Mouse (Mus musculus): ENCODE measurements around the gene Myo18b. TPM values are rescaled to one million over a fixed set of nuclear protein-coding genes. Genes with fewer than 3 reads are reported as not detected.

Myo18b gene
- polyA plus RNA-seq (2015; fragmentation: Nextera tagmentation; extraction: Ambion mirVana): 0.32 and 0.36 TPM in 2 replicates

DNA sequence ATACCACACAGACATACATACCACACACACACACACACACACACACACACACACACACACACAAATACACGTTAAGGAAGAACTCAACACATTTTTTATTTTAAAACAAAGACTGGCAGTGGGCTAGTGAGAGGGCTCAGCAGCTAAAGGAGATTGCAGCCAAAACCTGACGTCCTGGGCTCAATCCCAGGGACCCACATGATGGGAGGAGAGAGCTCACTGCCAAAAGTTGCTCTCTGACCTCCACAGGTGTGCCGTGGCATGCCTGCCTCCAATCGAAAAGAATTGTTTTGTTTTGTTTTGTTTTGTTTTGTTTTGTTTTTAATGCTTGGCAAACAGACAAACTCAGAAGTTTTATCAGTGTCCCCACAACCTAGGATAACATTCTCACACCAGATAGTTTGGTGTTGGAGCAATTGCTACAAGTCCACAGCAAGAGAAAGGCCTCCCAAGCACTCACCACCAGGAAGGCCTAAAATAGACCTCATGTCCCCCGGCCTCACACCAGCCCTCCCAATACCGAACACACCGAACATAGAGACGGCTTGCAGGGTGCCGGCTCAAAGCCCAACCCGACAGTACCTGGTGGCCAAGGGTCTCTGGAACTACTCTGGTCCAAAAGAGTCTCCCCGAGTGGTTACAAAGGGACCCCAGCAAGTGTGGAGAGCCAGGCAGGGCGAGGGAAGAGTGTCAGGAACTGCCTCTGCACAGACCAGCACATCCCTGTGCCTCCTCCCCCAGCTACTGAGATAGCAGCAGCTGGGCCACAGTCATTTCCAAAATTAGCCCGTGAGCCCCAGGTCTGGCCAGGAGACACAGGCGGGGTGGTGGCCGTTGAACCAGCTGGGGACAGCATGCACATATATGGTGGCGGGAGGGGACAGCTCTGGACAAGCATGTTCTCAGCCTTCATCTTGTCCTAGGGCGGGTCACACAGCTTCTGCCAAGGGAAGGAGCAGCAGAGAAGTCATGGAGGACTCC, at the start of gene Myo18b:
Myo18b (minus strand) TSS at position 689 of the 981 bp plus-strand sequence.
- Histone ChIP-seq H3K9ac (no peak within 1 kb of the TSS), H3K27ac (replicated peaks) (no peak within 1 kb of the TSS), H3K4me3 (replicated peaks) (no peak within 1 kb of the TSS), H3K4me2 (no peak within 1 kb of the TSS), H3K27me3 (no peaks in the 10 kb centered on the region), H3K9me3 (replicated peaks) (no peaks in the 10 kb centered on the region), H3K36me3 (replicated peaks) (no peaks in the 10 kb centered on the region), H3K4me1 (replicated peaks) (no peaks in the 10 kb centered on the region)
- 55% methylated on average over 17 of the region's 17 CpGs for WGBS (ENCODE audit: insufficient replicate concordance)
- ATAC-seq (ENCODE audit: insufficient read depth): no peak

- no peaks in the 10 kb centered on the region for H3K4me1 ChIP-seq (replicated peaks)
- no peak for ATAC-seq (ENCODE audit: insufficient read depth)
- WGBS (ENCODE audit: insufficient replicate concordance): 59% methylated on average over 7 of the region's 7 CpGs
- H3K27me3 ChIP-seq: no peaks in the 10 kb centered on the region
- H3K9me3 ChIP-seq (replicated peaks): no peaks in the 10 kb centered on the region
- no peak overlapping the region for H3K4me2 ChIP-seq
- no peak overlapping the region for H3K27ac ChIP-seq (replicated peaks)
- H3K4me3 ChIP-seq (replicated peaks): no peak overlapping the region
- no peak overlapping the region for H3K9ac ChIP-seq
- H3K36me3 ChIP-seq (replicated peaks): no peaks in the 10 kb centered on the region; the same call in 1 of the 2 replicates
Observed at GRCm38 (mm10) chr5:112945925-112946324, 49.8 kb upstream of the Myo18b start.

DNA sequence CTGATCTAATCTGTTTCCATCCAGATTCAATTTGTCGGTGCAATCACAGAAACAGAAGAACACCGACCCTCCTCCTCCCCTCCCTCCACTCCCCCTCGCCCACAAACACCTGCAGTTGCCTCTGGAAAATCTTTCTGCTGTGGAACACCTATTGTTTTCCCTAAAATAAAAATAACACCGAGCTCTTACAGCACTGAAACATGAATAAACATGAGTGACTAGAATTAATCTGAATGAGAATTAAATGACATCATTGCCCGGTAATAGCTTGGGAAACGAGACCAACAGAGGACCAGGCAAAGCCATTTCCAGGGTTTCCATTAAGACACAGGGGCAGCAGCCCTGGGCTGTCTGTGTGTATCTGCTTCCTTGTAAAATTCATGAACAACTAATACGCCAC, 46.1 kb upstream of the Myo18b start:
- H3K4me2 ChIP-seq: no peak overlapping the region
- H3K27me3 ChIP-seq: no peaks in the 10 kb centered on the region
- H3K9ac ChIP-seq: no peak overlapping the region
- no peak overlapping the region for H3K4me3 ChIP-seq (replicated peaks)
- WGBS (ENCODE audit: insufficient replicate concordance): 65% methylated on average over 7 of the region's 7 CpGs
- H3K36me3 ChIP-seq (replicated peaks): peaks cover 3% of the 10 kb centered on the region; the same call in 1 of the 2 replicates
- ATAC-seq (ENCODE audit: insufficient read depth): no peak
- no peaks in the 10 kb centered on the region for H3K4me1 ChIP-seq (replicated peaks)
- H3K9me3 ChIP-seq (replicated peaks): no peaks in the 10 kb centered on the region
- H3K27ac ChIP-seq (replicated peaks): no peak overlapping the region

GRCm38 (mm10) chr5:112941001-112941400, 44.8 kb upstream of the Myo18b start:
- Histone ChIP-seq H3K27me3 (no peaks in the 10 kb centered on the region), H3K4me1 (replicated peaks) (no peaks in the 10 kb centered on the region), H3K27ac (replicated peaks) (no peak overlapping the region), H3K36me3 (replicated peaks) (0 out of 2 replicates have a peak, but pooled peaks cover 4% of the 10 kb centered on the region), H3K9ac (no peak overlapping the region), H3K4me3 (replicated peaks) (no peak overlapping the region), H3K4me2 (no peak overlapping the region), H3K9me3 (replicated peaks) (no peaks in the 10 kb centered on the region)
- no peak for ATAC-seq (ENCODE audit: insufficient read depth)
- WGBS (ENCODE audit: insufficient replicate concordance): 85% methylated on average over 12 of the region's 12 CpGs

DNA sequence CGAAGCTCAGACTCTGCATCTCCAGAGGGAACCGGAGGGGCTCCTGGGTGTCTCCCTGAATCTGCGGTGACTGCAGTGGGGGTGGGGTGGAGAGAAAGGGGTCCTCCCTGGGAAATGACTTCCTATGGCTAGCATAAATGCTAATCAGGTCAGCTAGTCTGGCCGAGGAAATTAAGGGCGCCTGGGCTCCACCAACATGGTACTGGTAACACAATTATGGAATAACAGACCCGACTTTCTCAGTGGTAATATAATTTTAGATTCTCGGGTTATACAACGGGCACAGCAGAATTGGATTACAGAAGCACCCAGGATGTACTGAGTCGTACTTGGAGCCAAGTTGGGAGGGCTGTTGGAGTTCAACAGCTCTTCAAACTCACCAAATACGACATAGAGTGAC, 40.5 kb upstream of the Myo18b start:
- no peaks in the 10 kb centered on the region for H3K9me3 ChIP-seq (replicated peaks)
- 61% methylated on average over 10 of the region's 10 CpGs for WGBS (ENCODE audit: insufficient replicate concordance)
- H3K27ac ChIP-seq (replicated peaks): no peak overlapping the region
- no peak overlapping the region for H3K4me2 ChIP-seq
- H3K9ac ChIP-seq: no peak overlapping the region
- H3K36me3 ChIP-seq (replicated peaks): 0 out of 2 replicates have a peak, but pooled peaks cover 10% of the 10 kb centered on the region
- no peak overlapping the region for H3K4me3 ChIP-seq (replicated peaks)
- no peaks in the 10 kb centered on the region for H3K4me1 ChIP-seq (replicated peaks)
- ATAC-seq (ENCODE audit: insufficient read depth): no peak
- H3K27me3 ChIP-seq: no peaks in the 10 kb centered on the region

GRCm38 (mm10) chr5:112935436-112935835, 39.3 kb upstream of the Myo18b start:
- Histone ChIP-seq H3K4me2 (no peak overlapping the region), H3K4me1 (replicated peaks) (no peaks in the 10 kb centered on the region), H3K36me3 (replicated peaks) (0 out of 2 replicates have a peak, but pooled peaks cover 10% of the 10 kb centered on the region), H3K4me3 (replicated peaks) (no peak overlapping the region), H3K27me3 (no peaks in the 10 kb centered on the region), H3K9me3 (replicated peaks) (no peaks in the 10 kb centered on the region), H3K27ac (replicated peaks) (no peak overlapping the region), H3K9ac (no peak overlapping the region)
- 73% methylated on average over 8 of the region's 8 CpGs for WGBS (ENCODE audit: insufficient replicate concordance)
- ATAC-seq (ENCODE audit: insufficient read depth): no peak

- Histone ChIP-seq H3K4me1 (replicated peaks) (no peaks in the 10 kb centered on the region), H3K36me3 (replicated peaks) (0 out of 2 replicates have a peak, but pooled peaks cover 7% of the 10 kb centered on the region), H3K27me3 (no peaks in the 10 kb centered on the region), H3K9ac (no peak overlapping the region), H3K27ac (replicated peaks) (no peak overlapping the region), H3K9me3 (replicated peaks) (no peaks in the 10 kb centered on the region), H3K4me2 (no peak overlapping the region), H3K4me3 (replicated peaks) (no peak overlapping the region)
- WGBS (ENCODE audit: insufficient replicate concordance): 72% methylated on average over 11 of the region's 11 CpGs
- no peak for ATAC-seq (ENCODE audit: insufficient read depth)
Observed at GRCm38 (mm10) chr5:112932878-112933567, 36.9 kb upstream of the Myo18b start.

- no peak for ATAC-seq (ENCODE audit: insufficient read depth)
- no peaks in the 10 kb centered on the region for H3K9me3 ChIP-seq (replicated peaks)
- H3K27me3 ChIP-seq: no peaks in the 10 kb centered on the region
- H3K36me3 ChIP-seq (replicated peaks): 0 out of 2 replicates have a peak, but pooled peaks cover 7% of the 10 kb centered on the region
- H3K4me2 ChIP-seq: no peak overlapping the region
- H3K9ac ChIP-seq: no peak overlapping the region
- 65% methylated on average over 5 of the region's 5 CpGs for WGBS (ENCODE audit: insufficient replicate concordance)
- no peak overlapping the region for H3K27ac ChIP-seq (replicated peaks)
- H3K4me1 ChIP-seq (replicated peaks): no peaks in the 10 kb centered on the region
- no peak overlapping the region for H3K4me3 ChIP-seq (replicated peaks)
Observed at GRCm38 (mm10) chr5:112931901-112932300, 35.7 kb upstream of the Myo18b start.

DNA sequence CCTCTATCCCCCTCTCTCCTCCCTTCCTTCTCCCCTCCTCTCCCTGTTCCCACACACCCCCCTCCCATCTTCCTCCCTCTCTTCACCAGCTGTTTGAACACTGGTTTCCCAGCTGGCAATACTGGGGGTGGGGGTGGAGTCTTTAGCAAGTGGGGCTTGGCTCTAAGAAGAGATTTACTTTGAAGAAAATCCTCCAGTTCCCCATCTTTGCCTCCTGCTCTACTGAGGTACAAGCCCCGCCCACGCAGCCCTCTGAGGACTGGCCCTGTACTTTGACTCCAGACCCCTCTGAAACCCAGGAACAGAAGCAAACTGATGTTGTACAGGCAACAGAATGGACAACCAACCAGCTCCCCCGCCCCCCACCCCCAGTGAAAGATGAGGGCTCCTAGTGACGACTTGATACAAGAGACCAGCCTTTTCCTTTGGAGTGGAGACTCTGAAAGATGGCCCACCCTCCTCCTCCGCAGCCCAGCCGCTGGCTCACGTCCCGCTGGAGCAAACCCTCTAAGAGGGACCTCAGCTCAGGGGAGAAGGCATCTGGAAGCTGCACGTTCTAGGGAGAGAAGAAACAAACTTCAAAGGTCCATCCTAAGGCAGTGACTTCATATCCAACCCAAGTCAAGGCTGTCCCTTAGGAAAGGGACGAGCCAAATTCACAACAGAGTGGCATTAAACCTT, 32.2 kb upstream of the Myo18b start:
- Histone ChIP-seq H3K9me3 (replicated peaks) (no peaks in the 10 kb centered on the region), H3K9ac (no peak overlapping the region), H3K27me3 (no peaks in the 10 kb centered on the region), H3K4me2 (no peak overlapping the region), H3K4me3 (replicated peaks) (no peak overlapping the region), H3K4me1 (replicated peaks) (no peaks in the 10 kb centered on the region), H3K27ac (replicated peaks) (no peak overlapping the region), H3K36me3 (replicated peaks) (0 out of 2 replicates have a peak, but pooled peaks cover 3% of the 10 kb centered on the region)
- no peak for ATAC-seq (ENCODE audit: insufficient read depth)
- WGBS (ENCODE audit: insufficient replicate concordance): 51% methylated on average over 10 of the region's 10 CpGs

DNA sequence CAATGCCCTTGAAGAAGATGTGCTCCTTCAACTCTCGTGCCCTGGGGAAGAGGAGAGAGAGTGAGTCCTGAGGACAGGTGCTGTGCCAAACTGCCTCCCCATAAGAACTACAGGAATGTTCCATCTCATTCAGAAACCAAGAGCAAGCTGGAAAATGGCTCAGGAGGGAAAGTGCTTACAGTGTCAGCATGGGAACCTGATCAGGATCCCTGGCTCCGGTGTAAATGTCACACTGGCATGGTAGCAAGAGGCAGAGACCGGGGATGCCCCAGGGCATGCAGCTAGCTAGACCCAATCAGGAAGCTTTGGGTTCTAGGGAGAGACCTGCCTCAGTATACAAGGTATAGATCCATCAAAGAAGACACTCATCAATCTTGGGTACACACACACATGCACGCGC, 29.3 kb upstream of the Myo18b start:
- H3K27me3 ChIP-seq: no peaks in the 10 kb centered on the region
- 83% methylated on average over 5 of the region's 5 CpGs for WGBS (ENCODE audit: insufficient replicate concordance)
- ATAC-seq (ENCODE audit: insufficient read depth): no peak
- no peaks in the 10 kb centered on the region for H3K9me3 ChIP-seq (replicated peaks)
- H3K36me3 ChIP-seq (replicated peaks): 0 out of 2 replicates have a peak, but pooled peaks cover 3% of the 10 kb centered on the region
- H3K4me3 ChIP-seq (replicated peaks): no peak overlapping the region
- H3K4me1 ChIP-seq (replicated peaks): peaks cover 4% of the 10 kb centered on the region; the same call in 1 of the 2 replicates
- H3K4me2 ChIP-seq: no peak overlapping the region
- H3K27ac ChIP-seq (replicated peaks): no peak overlapping the region
- no peak overlapping the region for H3K9ac ChIP-seq

All from liver, embryonic 15.5 days (tissue).